Mouse (Mus musculus) limb, embryonic 12.5 days (tissue): ENCODE results near the gene Vwa3b. TPM values are rescaled to one million over a fixed set of nuclear protein-coding genes. Genes with fewer than 3 reads are reported as not detected.

Experiments
- ATAC-seq: fragments of 200-750 bp; cut with Nextera tagmentation; 2 replicates; pipeline ENCODE4 v1.8.0; 2017; ENCODE audit warnings: low read depth, moderate TSS enrichment; ENCODE audit not compliant: insufficient number of reproducible peaks, insufficient read depth, low FRiP score, low TSS enrichment
- H3K27ac ChIP-seq: fragments of 300-500 bp; sonication (generic); 2 replicates; pipeline ENCODE4 v1.5.1; 2016; ENCODE audit warnings: mild to moderate bottlenecking, moderate library complexity
- H3K27me3 ChIP-seq: fragments of 300-500 bp; sonication (generic); 2 replicates; pipeline ENCODE4 v1.6.1; 2016; ENCODE audit warnings: mild to moderate bottlenecking, moderate library complexity
- H3K36me3 ChIP-seq: fragments of 300-500 bp; sonication (generic); 2 replicates; pipeline ENCODE4 v1.6.1; 2016; ENCODE audit warnings: mild to moderate bottlenecking, moderate library complexity
- H3K4me1 ChIP-seq: fragments of 300-500 bp; sonication (generic); replicated peaks from 2 replicates; pipeline ENCODE4 v1.6.1; 2016
- H3K4me2 ChIP-seq: fragments of 300-500 bp; sonication (generic); 2 replicates; pipeline ENCODE4 v1.6.1; 2016; ENCODE audit warnings: mild to moderate bottlenecking, moderate library complexity
- H3K4me3 ChIP-seq: fragments of 300-500 bp; sonication (generic); replicated peaks from 2 replicates; pipeline ENCODE4 v1.5.1; 2016; ENCODE audit warnings: mild to moderate bottlenecking
- H3K9ac ChIP-seq: fragments of 300-500 bp; sonication (generic); replicated peaks from 2 replicates; pipeline ENCODE4 v1.6.1; 2016; ENCODE audit warnings: mild to moderate bottlenecking, moderate library complexity
- H3K9me3 ChIP-seq: fragments of 300-500 bp; sonication (generic); 2 replicates; pipeline ENCODE4 v1.6.1; 2016; ENCODE audit warnings: mild to moderate bottlenecking, moderate library complexity
- WGBS: fragments of 180-500 bp; shearing (Covaris S2); methylation state at CpG from one replicate; pipeline ENCODE4 v1.1.7; 2016; 5-methylcytosine and 5-hydroxymethylcytosine counted together
- polyA plus RNA-seq: library from polyadenylated mRNA; unstranded; fragments of >200 nt; fragmentation: Nextera tagmentation; extraction: Ambion mirVana; gene quantifications from 2 replicates; pipeline ENCODE4 v1.2.1, GENCODE M21; 2016

The Vwa3b gene
- polyA plus RNA-seq, 1 experiment from 2014 or later: 1.3 TPM

- no peaks in the 10 kb centered on the region for H3K36me3 ChIP-seq
- 88% methylated on average over 4 of the region's 4 CpGs for WGBS
These were observed 175.0 kb downstream of the Vwa3b start for GRCm38 (mm10) chr1:37201406-37201805.

GRCm38 (mm10) chr1:37207743-37208142 is 181.3 kb downstream of the Vwa3b start:
- 85% methylated on average over 8 of the region's 8 CpGs for whole genome bisulfite sequencing
- no peaks in the 10 kb centered on the region for H3K36me3 ChIP-seq
- H3K27ac ChIP-seq: no peak overlapping the region
- no peak overlapping the region for H3K4me3 ChIP-seq
- no peak for ATAC-seq
- H3K9me3 ChIP-seq: no peaks in the 10 kb centered on the region; the same call in 1 of the 2 replicates
- no peaks in the 10 kb centered on the region for H3K4me1 ChIP-seq
- no peaks in the 10 kb centered on the region for H3K27me3 ChIP-seq
- no peak overlapping the region for H3K4me2 ChIP-seq
- no peak overlapping the region for H3K9ac ChIP-seq

More at GRCm38 (mm10) chr1:37201406-37201805, 175.0 kb downstream of the Vwa3b start:
- Histone ChIP-seq H3K9me3 (no peaks in the 10 kb centered on the region; the same call in 1 of the 2 replicates), H3K4me2 (no peak overlapping the region), H3K9ac (no peak overlapping the region), H3K27ac (no peak overlapping the region), H3K4me3 (no peak overlapping the region), H3K27me3 (no peaks in the 10 kb centered on the region), H3K4me1 (no peaks in the 10 kb centered on the region)
- no peak for ATAC-seq

DNA sequence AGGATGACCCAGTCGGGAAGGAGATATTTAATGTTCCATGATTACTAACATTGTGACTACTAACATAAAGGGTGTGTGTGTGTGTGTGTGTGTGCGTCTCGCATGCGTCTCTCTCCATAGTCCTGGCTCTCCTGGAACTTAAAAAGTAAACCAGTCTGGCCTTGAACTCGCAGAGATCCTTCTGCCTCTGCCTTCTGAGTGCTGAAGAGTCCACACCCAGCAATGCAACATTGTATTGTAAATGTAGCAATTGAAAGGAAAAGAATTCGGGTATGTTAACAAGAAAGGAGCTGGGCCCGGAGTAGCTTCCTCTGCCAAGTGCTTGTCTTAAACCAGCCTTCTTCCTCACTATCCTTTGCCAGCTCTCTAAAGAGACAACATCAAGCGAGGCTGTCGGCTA is 186.0 kb downstream of the Vwa3b start:
- ATAC-seq: no peak
- no peaks in the 10 kb centered on the region for H3K9me3 ChIP-seq
- 88% methylated on average over 9 of the region's 9 CpGs for WGBS
- no peaks in the 10 kb centered on the region for H3K4me1 ChIP-seq
- no peaks in the 10 kb centered on the region for H3K36me3 ChIP-seq
- H3K9ac ChIP-seq: no peak overlapping the region
- H3K27ac ChIP-seq: no peak overlapping the region
- H3K4me3 ChIP-seq: no peak overlapping the region
- no peak overlapping the region for H3K4me2 ChIP-seq
- no peaks in the 10 kb centered on the region for H3K27me3 ChIP-seq

DNA sequence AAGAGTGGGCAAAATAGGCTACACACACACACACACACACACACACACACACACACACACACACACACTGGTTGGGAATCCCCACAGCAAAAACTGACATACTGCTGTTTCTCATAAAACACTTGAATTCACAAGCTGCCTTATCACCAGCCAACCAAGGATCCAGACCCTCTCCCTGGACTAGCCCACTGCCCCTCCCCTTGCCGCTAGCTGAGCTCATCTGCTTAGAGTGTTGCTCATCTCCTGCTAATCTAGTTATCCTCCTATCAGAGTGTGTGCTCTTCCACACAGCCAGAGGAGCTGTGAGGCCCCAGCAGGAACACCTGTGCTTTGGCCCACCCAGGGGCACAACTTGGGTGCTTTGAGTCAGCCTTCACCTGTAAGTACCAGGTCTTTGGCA is 187.7 kb downstream of the Vwa3b start, which contains the start of gene Cnga3:
Gene Cnga3, plus strand, starts transcription at position 291 of the 400 bp plus-strand sequence.
- Histone ChIP-seq H3K27ac (no peak within 1 kb of the TSS), H3K9ac (no peak within 1 kb of the TSS), H3K4me2 (no peak within 1 kb of the TSS), H3K4me1 (no peaks in the 10 kb centered on the region), H3K4me3 (no peak within 1 kb of the TSS), H3K9me3 (no peaks in the 10 kb centered on the region), H3K27me3 (peaks cover 4% of the 10 kb centered on the region; the same call in 1 of the 2 replicates), H3K36me3 (no peaks in the 10 kb centered on the region)
- WGBS: 71% methylated on average over 1 of the region's 1 CpGs
- no peak for ATAC-seq

DNA sequence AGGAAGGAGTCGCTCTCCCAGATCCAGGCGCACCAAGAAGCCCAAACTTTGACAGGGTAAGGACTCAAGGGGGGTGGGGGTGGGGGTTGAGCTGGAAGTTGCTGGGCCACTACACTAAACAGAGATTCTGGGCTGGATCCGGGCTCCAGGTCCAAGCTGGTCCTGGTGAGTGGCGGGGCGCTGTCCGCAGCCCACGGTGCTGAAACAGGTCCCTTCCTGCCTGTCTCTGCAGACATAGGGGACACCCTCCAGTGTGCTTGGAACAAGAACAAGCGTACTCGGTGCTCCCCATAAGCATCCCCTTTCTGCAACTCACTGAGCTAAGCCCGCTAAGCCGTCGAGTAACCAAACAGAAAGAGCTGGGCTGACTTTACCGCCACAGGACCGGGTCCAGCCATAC is 192.0 kb downstream of the Vwa3b start:
- H3K36me3 ChIP-seq: no peaks in the 10 kb centered on the region
- no peak overlapping the region for H3K4me3 ChIP-seq
- no peak overlapping the region for H3K27ac ChIP-seq
- 8% methylated on average over 14 of the region's 14 CpGs for WGBS
- no peak overlapping the region for H3K9ac ChIP-seq
- H3K4me1 ChIP-seq: no peaks in the 10 kb centered on the region
- H3K4me2 ChIP-seq: no peak overlapping the region
- no peak for ATAC-seq
- peaks cover 4% of the 10 kb centered on the region for H3K27me3 ChIP-seq
- H3K9me3 ChIP-seq: no peaks in the 10 kb centered on the region

GRCm38 (mm10) chr1:37219593-37219992 is 193.2 kb downstream of the Vwa3b start:
- Histone ChIP-seq H3K4me1 (no peaks in the 10 kb centered on the region), H3K4me3 (no peak overlapping the region), H3K9me3 (no peaks in the 10 kb centered on the region), H3K9ac (no peak overlapping the region), H3K4me2 (no peak overlapping the region), H3K27ac (no peak overlapping the region), H3K36me3 (no peaks in the 10 kb centered on the region), H3K27me3 (peaks cover 4% of the 10 kb centered on the region)
- no peak for ATAC-seq
- 86% methylated on average over 5 of the region's 5 CpGs for WGBS

- H3K4me2 ChIP-seq: no peak overlapping the region
- no peak overlapping the region for H3K4me3 ChIP-seq
- no peak overlapping the region for H3K27ac ChIP-seq
- H3K9me3 ChIP-seq: no peaks in the 10 kb centered on the region
- H3K36me3 ChIP-seq: no peaks in the 10 kb centered on the region
- WGBS: 54% methylated on average over 6 of the region's 6 CpGs
- no peak for ATAC-seq
- no peak overlapping the region for H3K9ac ChIP-seq
- H3K4me1 ChIP-seq: no peaks in the 10 kb centered on the region
- peaks cover 4% of the 10 kb centered on the region for H3K27me3 ChIP-seq
These were observed 193.9 kb downstream of the Vwa3b start for GRCm38 (mm10) chr1:37220134-37220907.

DNA sequence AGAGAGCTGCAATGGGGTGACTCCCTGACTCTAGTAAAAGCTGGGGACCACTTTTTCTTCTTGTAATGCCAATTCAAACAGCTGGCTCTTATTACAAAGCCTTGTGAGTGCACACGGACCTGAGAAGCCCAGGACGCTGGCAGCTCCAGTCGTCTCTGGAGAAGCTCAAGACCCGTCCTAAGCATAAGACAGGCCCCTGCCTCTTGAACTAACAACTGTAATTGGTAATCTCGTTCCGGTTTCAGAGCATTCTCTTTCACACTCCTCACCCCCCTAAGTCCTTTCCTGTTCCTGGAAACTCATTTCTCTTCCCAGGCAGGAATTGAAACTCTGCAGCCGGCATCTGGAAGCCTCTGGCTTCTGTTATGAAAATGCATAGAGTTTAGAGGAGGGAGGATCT is 195.6 kb downstream of the Vwa3b start:
- Histone ChIP-seq H3K9ac (no peak overlapping the region), H3K4me1 (no peaks in the 10 kb centered on the region), H3K27me3 (peaks cover 4% of the 10 kb centered on the region), H3K4me3 (no peak overlapping the region), H3K9me3 (no peaks in the 10 kb centered on the region), H3K27ac (no peak overlapping the region), H3K4me2 (no peak overlapping the region), H3K36me3 (no peaks in the 10 kb centered on the region)
- 52% methylated on average over 7 of the region's 7 CpGs for WGBS
- ATAC-seq: no peak

- WGBS: 68% methylated on average over 6 of the region's 6 CpGs
These were observed 204.0 kb downstream of the Vwa3b start for GRCm38 (mm10) chr1:37230404-37230803.

GRCm38 (mm10) chr1:37231295-37231701 is 204.9 kb downstream of the Vwa3b start:
- Histone ChIP-seq H3K9me3 (peaks cover 10% of the 10 kb centered on the region; the same call in 1 of the 2 replicates), H3K4me1 (peaks cover 10% of the 10 kb centered on the region; the same call in 1 of the 2 replicates), H3K36me3 (no peaks in the 10 kb centered on the region), H3K9ac (no peak overlapping the region), H3K27ac (no peak overlapping the region), H3K4me2 (peak overlapping the region; percentile 26), H3K27me3 (no peaks in the 10 kb centered on the region), H3K4me3 (no peak overlapping the region)
- peak; percentile 83 for ATAC-seq
- 36% methylated on average over 6 of the region's 6 CpGs for WGBS

More at GRCm38 (mm10) chr1:37230404-37230803, 204.0 kb downstream of the Vwa3b start:
- H3K27me3 ChIP-seq: no peaks in the 10 kb centered on the region
- no peak for ATAC-seq
- no peaks in the 10 kb centered on the region for H3K36me3 ChIP-seq
- H3K4me1 ChIP-seq: peaks cover 10% of the 10 kb centered on the region; the same call in 1 of the 2 replicates
- H3K27ac ChIP-seq: no peak overlapping the region
- H3K4me3 ChIP-seq: no peak overlapping the region
- H3K9me3 ChIP-seq: peaks cover 10% of the 10 kb centered on the region; the same call in 1 of the 2 replicates
- no peak overlapping the region for H3K9ac ChIP-seq
- no peak overlapping the region for H3K4me2 ChIP-seq
